In the genomic region with DNA sequence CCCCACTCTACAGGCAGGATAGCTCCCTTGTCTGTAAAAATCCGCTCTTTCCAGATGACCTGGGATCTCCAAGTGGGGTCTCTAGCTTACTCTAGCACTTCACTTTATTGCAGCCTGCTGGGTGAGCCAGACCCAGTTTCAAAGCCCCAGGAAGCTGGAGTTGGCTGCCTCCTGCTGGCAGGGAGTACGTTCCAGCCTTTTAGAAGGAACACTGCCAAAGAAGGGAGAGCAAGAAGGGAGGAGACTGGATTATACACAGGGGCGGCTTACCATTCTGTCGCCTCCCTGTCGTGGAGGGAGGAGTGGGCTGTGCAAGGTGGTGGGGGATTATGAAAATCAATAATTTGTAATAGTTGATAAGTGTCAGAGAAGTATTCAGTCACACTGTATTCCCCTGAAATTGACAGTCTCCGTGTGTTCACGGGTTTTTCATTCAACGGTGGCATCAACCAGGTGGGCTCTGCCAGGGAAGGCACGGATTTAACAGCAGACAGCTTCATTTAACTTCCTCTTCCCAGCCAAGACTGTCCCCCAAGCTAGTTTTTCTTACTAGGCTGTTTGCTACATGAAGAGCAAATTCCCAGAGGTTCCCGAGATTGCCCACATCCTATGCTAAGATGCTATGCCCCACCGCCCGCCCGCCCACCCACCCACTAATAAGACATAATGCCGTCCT, we compare ENCODE assay signal across 8 mouse cellular contexts. TPM values are rescaled to one million over a fixed set of nuclear protein-coding genes. Genes with fewer than 3 reads are reported as not detected.
DNase-seq lines count a peak whose midpoint lies in the region; ATAC-seq and TF ChIP-seq lines count a peak whose summit lies in the region.

No protein-coding gene starts in this region.

- H3K9me3 ChIP-seq in lung, embryonic 15.5 days, result no peaks in the 10 kb centered on the region
- H3K9me3 ChIP-seq in intestine, embryonic 16.5 days (ENCODE audit: control insufficient read depth, low read length), result no peaks in the 10 kb centered on the region
- no peaks in the 10 kb centered on the region for H3K9me3 ChIP-seq in liver, postnatal 0 days (ENCODE audit: low read length)

- peaks cover 14% of the 10 kb centered on the region for H3K27me3 ChIP-seq in lung, embryonic 15.5 days
- H3K27me3 ChIP-seq in intestine, embryonic 16.5 days (replicated peaks; ENCODE audit: control insufficient read depth, insufficient read depth, low read length), result 0 out of 2 replicates have a peak, but pooled peaks cover 3% of the 10 kb centered on the region
- H3K27me3 ChIP-seq in liver, postnatal 0 days (ENCODE audit: insufficient read depth, low read length), result peaks cover 17% of the 10 kb centered on the region; the same call in 1 of the 2 replicates

- H3K4me3 ChIP-seq in lung, embryonic 15.5 days, result no peak overlapping the region
- no peak overlapping the region for H3K4me3 ChIP-seq in lung, adult 2 months (replicated peaks; ENCODE audit: extremely low read depth, low read depth, low read length)
- no peak overlapping the region for H3K4me3 ChIP-seq in intestine, embryonic 16.5 days (ENCODE audit: low read length)
- H3K4me3 ChIP-seq in liver, postnatal 0 days (ENCODE audit: low read depth, low read length), result no peak overlapping the region

- TF ChIP-seq POLR2A in lung, adult 2 months (IDR thresholded peaks at IDR 0.05; ENCODE audit: borderline replicate concordance, extremely low read depth, low read depth, low read length), result no peak

- 26% methylated on average over 14 of the region's 14 CpGs for WGBS in lung, embryonic 15.5 days
- 20% methylated on average over 14 of the region's 14 CpGs for WGBS in lung, adult 2 months
- WGBS in intestine, embryonic 16.5 days, result 24% methylated on average over 14 of the region's 14 CpGs
- WGBS in liver, postnatal 0 days (ENCODE audit: insufficient replicate concordance), result 17% methylated on average over 14 of the region's 14 CpGs

- H3K27ac ChIP-seq in lung, embryonic 15.5 days, result no peak overlapping the region
- no peak overlapping the region for H3K27ac ChIP-seq in intestine, embryonic 16.5 days (ENCODE audit: low read length)
- no peak overlapping the region for H3K27ac ChIP-seq in liver, postnatal 0 days (ENCODE audit: low read depth)

- no peak for TF ChIP-seq CTCF in lung, adult 2 months (IDR thresholded peaks at IDR 0.05; ENCODE audit: insufficient read depth, low read length)
- TF ChIP-seq CTCF in liver, postnatal 0 days (IDR thresholded peaks at IDR 0.05; ENCODE audit: low read depth), result peak; percentile 42

- H3K4me1 ChIP-seq in lung, embryonic 15.5 days, result 0 out of 2 replicates have a peak, but pooled peaks cover 5% of the 10 kb centered on the region
- no peaks in the 10 kb centered on the region for H3K4me1 ChIP-seq in lung, adult 2 months (ENCODE audit: control insufficient read depth, insufficient read depth, low read length)
- H3K4me1 ChIP-seq in intestine, embryonic 16.5 days (ENCODE audit: control insufficient read depth, insufficient read depth, low read length), result no peaks in the 10 kb centered on the region
- H3K4me1 ChIP-seq in liver, postnatal 0 days (ENCODE audit: insufficient read depth), result no peaks in the 10 kb centered on the region

- peak overlapping the region; percentile 19 for H3K4me2 ChIP-seq in lung, embryonic 15.5 days
- H3K4me2 ChIP-seq in intestine, embryonic 16.5 days (ENCODE audit: low read depth, low read length), result peak overlapping the region; percentile 10; the same call in 1 of the 2 replicates
- H3K4me2 ChIP-seq in liver, postnatal 0 days (ENCODE audit: low read depth, low read length), result no peak overlapping the region

- no peaks in the 10 kb centered on the region for H3K36me3 ChIP-seq in lung, embryonic 15.5 days
- H3K36me3 ChIP-seq in intestine, embryonic 16.5 days (ENCODE audit: control insufficient read depth, insufficient read depth, low read length), result no peaks in the 10 kb centered on the region
- H3K36me3 ChIP-seq in liver, postnatal 0 days (replicated peaks; ENCODE audit: insufficient read depth, low read length), result no peaks in the 10 kb centered on the region

- TF ChIP-seq EP300 in liver, postnatal 0 days (IDR thresholded peaks at IDR 0.05; ENCODE audit: low read depth), result no peak

- DNase-seq in lung, adult 2 months, result no peak
- peak; percentile 79 to 80 for DNase-seq in cerebellum, postnatal 10 days
- peak; percentile 76 to 84 for DNase-seq in frontal cortex, postnatal 36 days (ENCODE audit: low spot score in 2 of 2)
- DNase-seq in liver, postnatal 0 days, result no peak
- DNase-seq in right cerebral cortex, postnatal 4 days, result peak; percentile 64

- no peak overlapping the region for H3K9ac ChIP-seq in lung, embryonic 15.5 days
- H3K9ac ChIP-seq in intestine, embryonic 16.5 days (ENCODE audit: low read depth, low read length), result no peak overlapping the region
- H3K9ac ChIP-seq in liver, postnatal 0 days (replicated peaks), result no peak overlapping the region; the same call in 1 of the 2 replicates

- ATAC-seq in lung, embryonic 15.5 days (ENCODE audit: borderline replicate concordance, extremely low read depth, low FRiP score, low TSS enrichment), result no peak
- ATAC-seq in intestine, embryonic 16.5 days, result no peak
- no peak for ATAC-seq in liver, postnatal 0 days
- ATAC-seq in monocyte, adult 5-6 weeks (replicated peaks; ENCODE audit: insufficient number of reproducible peaks, low FRiP score, low TSS enrichment, poor library complexity, severe bottlenecking), result no peak

RNA-seq across cellular contexts. Expression of a gene that starts 0.4 kb away (rescaled TPM):
- 0.15 and 0.39 TPM in 2 replicates for polyA plus RNA-seq in lung, embryonic 15.5 days (2015; fragmentation: Nextera tagmentation; extraction: Ambion mirVana)
- 0.12 and 0.25 TPM in 2 replicates for polyA plus RNA-seq in lung, adult 2 months (2012; rRNA removed)
- polyA plus RNA-seq in intestine, embryonic 16.5 days (2015; fragmentation: Nextera tagmentation; extraction: Ambion mirVana), result 0.46 and 0.51 TPM in 2 replicates
- polyA plus RNA-seq in liver, postnatal 0 days (2015; fragmentation: Nextera tagmentation; extraction: Ambion mirVana), result 0.12 TPM in 1 of 2 replicates, not detected in the other
- not detected in 3 replicates for total RNA-seq in monocyte, adult 5-6 weeks (2017)

RNA-seq across cellular contexts. Expression of a gene that starts 40.0 kb away (rescaled TPM):
- 33.2 and 36.4 TPM in 2 replicates for polyA plus RNA-seq in lung, embryonic 15.5 days (2015; fragmentation: Nextera tagmentation; extraction: Ambion mirVana)
- polyA plus RNA-seq in lung, adult 2 months (2012; rRNA removed), result 3.1 and 4.5 TPM in 2 replicates
- 29.6 and 33.6 TPM in 2 replicates for polyA plus RNA-seq in intestine, embryonic 16.5 days (2015; fragmentation: Nextera tagmentation; extraction: Ambion mirVana)
- 16.6 and 18.6 TPM in 2 replicates for polyA plus RNA-seq in liver, postnatal 0 days (2015; fragmentation: Nextera tagmentation; extraction: Ambion mirVana)
- 21.3 to 28.9 TPM (median 22.3 TPM) in 3 replicates for total RNA-seq in monocyte, adult 5-6 weeks (2017)

Comparison
In these comparisons a context has a peak if more than half of its experiments do, and no peak if none do; other contexts are left out.
1. DNase-seq: peak in cerebellum, postnatal 10 days (2 of 2), frontal cortex, postnatal 36 days (2 of 2) and right cerebral cortex, postnatal 4 days (single experiment); none in lung, adult 2 months (single experiment) and liver, postnatal 0 days (single experiment).